Mouse (Mus musculus): ENCODE data around the gene Fbxl13.

DNA sequence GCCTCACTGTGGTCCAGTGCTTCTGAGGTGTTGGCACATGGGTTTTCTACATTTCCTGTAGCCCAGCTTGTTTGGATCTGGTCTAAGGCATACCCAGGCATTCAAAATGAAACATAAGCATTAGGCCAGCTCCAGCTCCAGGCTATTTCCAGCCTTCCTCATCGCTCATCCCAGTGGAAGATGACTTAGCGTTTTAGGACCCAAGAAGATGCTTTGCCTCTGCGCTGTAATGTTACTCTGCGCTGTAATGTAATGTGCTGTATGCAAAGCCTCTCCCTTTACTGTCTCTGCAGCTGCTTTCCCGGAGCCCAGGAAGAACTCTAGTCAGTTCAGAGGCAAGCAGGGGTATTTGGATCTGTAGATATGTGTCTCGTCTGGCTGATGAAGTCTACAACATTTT lies 12.6 kb upstream of the Fbxl13 start:
- TF ChIP-seq CHD2 (IDR thresholded peaks at IDR 0.05; ENCODE audit: low read depth, low read length) = no peak
- no peak for TF ChIP-seq MAFK (IDR thresholded peaks at IDR 0.05; ENCODE audit: insufficient read depth, low read depth, low read length)
- no peak for TF ChIP-seq ZC3H11A (IDR thresholded peaks at IDR 0.05; ENCODE audit: borderline replicate concordance, low read depth, low read length)
- no peak for TF ChIP-seq ZNF384 (IDR thresholded peaks at IDR 0.05; ENCODE audit: low read depth, low read length)
- no peak for TF ChIP-seq HCFC1 (IDR thresholded peaks at IDR 0.05; ENCODE audit: borderline replicate concordance, insufficient read depth, low read length)
